Mouse (Mus musculus) macrophage (primary cell): ENCODE results near the gene Hoxd12. TPM values are rescaled to one million over a fixed set of nuclear protein-coding genes. Genes with fewer than 3 reads are reported as not detected.

Experiments used
- H3K27ac ChIP-seq: fragments of 350-480 bp; formaldehyde crosslinking; 2 replicates; pipeline ENCODE4 v1.9.0; 2021
- H3K36me3 ChIP-seq: fragments of 350-480 bp; formaldehyde crosslinking; 2 replicates; pipeline ENCODE4 v1.9.0; 2021; ENCODE audit errors: inconsistent target
- H3K4me3 ChIP-seq: fragments of 350-480 bp; formaldehyde crosslinking; 2 replicates; pipeline ENCODE4 v1.9.0; 2021; ENCODE audit errors: inconsistent target
- H3K79me2 ChIP-seq: fragments of 350-480 bp; formaldehyde crosslinking; 2 replicates; pipeline ENCODE4 v1.9.0; 2021; ENCODE audit errors: inconsistent target
- WGBS: methylation state at CpG from one replicate; pipeline ENCODE4 v1.1.7; 2026; ENCODE audit warnings: inconsistent platforms; ENCODE audit not compliant: missing documents; 5-methylcytosine and 5-hydroxymethylcytosine counted together
- polyA plus RNA-seq: library from polyadenylated mRNA; stranded (reverse); fragments of 250-400 nt; gene quantifications from 3 replicates; pipeline ENCODE4 v1.2.4, GENCODE M21; 2018; ENCODE audit warnings: inconsistent platforms

The Hoxd12 gene
- polyA plus RNA-seq, 1 experiment from 2014 or later: not detected

DNA sequence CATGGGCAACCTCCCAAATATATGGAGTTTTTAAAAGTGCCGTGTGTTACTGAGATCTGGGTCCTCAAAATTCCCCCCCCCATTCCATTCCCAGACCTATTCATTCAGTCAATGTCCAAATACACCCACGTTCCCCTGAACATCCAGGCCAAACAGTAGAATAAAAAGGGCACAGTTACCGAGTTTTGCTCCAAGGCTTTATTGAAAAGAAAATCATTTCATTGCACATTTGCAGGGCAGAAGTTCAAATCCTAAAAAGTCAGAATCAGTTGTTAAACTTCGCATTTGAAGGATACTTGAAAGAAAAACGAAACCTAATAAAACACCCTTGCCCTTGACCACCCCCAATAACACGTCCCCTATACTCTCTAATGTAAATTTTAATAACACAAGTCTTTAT is 28.0 kb downstream of the Hoxd12 start:
- no peak overlapping the region for H3K27ac ChIP-seq

DNA sequence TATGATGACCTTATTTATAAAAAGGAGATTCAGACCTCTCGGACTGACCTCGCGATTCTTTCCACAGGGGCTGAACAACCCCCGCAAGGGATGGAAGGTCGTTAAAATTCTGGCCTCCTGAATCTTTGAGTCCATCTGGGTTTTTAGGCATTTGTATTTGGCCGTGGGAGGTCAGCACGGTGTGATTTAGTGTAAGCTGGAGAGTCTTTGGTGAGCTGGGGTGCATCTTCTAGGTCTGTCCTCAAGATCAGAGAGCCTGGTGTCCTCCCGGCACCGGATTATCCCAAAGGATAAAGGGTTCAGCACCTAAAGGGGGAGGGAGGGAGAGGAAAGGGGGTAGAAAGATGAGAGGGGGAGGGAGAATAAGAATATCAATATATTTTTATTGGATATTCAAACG is 28.5 kb downstream of the Hoxd12 start:
- Histone ChIP-seq H3K36me3 (no peaks in the 10 kb centered on the region), H3K4me3 (no peak overlapping the region), H3K79me2 (no peaks in the 10 kb centered on the region), H3K27ac (no peak overlapping the region)
- WGBS: 26% methylated on average over 9 of the region's 10 CpGs

More for the DNA sequence above, 28.0 kb downstream of the Hoxd12 start:
- Histone ChIP-seq H3K79me2 (no peaks in the 10 kb centered on the region), H3K36me3 (no peaks in the 10 kb centered on the region), H3K4me3 (no peak overlapping the region)
- 49% methylated on average over 6 of the region's 6 CpGs for WGBS

- Histone ChIP-seq H3K79me2 (no peaks in the 10 kb centered on the region), H3K4me3 (no peak overlapping the region), H3K36me3 (no peaks in the 10 kb centered on the region), H3K27ac (no peak overlapping the region)
- WGBS: 12% methylated on average over 26 of the region's 26 CpGs
These were observed 29.0 kb downstream of the Hoxd12 start for GRCm38 (mm10) chr2:74703720-74704392.

DNA sequence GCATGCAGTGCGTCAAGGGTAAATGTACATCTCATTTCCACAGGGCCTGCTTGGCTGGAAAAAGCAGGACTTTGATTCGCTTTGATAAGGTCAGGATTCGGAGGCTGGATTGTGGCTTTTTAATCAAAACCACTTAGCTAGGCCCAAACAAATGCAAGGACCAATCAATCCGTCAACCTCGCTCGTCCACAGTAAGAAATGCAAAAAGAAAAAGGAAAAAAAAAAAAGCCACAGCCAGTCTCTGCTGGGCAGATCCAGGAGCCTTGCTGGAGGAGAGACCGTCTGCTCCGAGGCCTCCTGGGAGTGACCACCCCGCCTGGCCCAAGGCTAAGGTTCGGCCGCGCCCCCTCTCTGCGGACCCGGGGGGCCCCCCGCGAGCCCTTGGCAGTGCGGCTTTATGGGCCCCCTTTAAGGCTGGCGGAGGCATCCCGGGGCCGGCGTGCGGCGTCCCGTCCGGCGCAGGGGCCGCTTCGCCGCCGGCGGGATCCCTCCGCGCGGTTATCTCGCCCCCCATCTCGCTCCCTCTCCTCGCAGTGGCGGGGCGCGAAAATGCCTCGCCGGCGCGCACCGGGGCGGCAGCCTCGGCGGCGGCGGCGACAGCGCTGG is 29.7 kb downstream of the Hoxd12 start, which contains the start of gene Hoxd8:
TSS of gene Hoxd8 (plus strand) at position 223 of the 606 bp plus-strand sequence.
- no peak within 1 kb of the TSS for H3K4me3 ChIP-seq
- WGBS: 7% methylated on average over 43 of the region's 52 CpGs

GRCm38 (mm10) chr2:74704999-74705466 is 30.2 kb downstream of the Hoxd12 start:
- Histone ChIP-seq H3K36me3 (no peaks in the 10 kb centered on the region), H3K4me3 (no peak overlapping the region), H3K27ac (no peak overlapping the region), H3K79me2 (no peaks in the 10 kb centered on the region)
- WGBS: under 1% methylated on average over 59 of the region's 66 CpGs

More for the DNA sequence above, 29.7 kb downstream of the Hoxd12 start, which contains the start of gene Hoxd8:
- no peaks in the 10 kb centered on the region for H3K36me3 ChIP-seq
- H3K79me2 ChIP-seq: no peaks in the 10 kb centered on the region
- H3K27ac ChIP-seq: no peak within 1 kb of the TSS

DNA sequence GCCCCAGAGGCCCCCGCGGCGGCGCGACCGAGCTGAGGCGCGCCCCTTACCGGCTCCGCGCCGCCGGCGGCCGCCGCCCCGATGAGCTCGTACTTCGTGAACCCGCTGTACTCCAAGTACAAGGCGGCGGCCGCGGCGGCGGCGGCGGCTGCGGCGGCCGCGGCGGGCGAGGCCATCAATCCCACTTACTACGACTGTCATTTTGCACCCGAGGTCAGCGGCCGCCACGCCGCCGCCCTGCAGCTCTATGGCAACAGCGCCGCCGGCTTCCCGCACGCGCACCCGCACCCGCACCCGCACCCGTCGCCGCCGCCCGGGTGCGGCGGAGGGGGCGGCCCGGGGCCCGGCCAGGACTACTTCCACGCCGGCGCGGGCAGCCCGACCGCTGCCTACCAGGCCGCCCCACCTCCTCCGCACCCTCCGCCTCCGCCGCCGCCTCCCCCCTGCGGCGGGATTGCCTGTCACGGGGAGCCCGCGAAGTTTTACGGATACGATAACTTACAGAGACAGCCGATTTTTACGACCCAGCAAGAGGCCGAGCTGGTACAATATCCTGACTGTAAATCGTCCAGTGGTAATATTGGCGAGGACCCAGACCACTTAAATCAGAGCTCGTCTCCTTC is 30.8 kb downstream of the Hoxd12 start:
- Histone ChIP-seq H3K27ac (no peak overlapping the region), H3K4me3 (no peak overlapping the region), H3K36me3 (no peaks in the 10 kb centered on the region), H3K79me2 (no peaks in the 10 kb centered on the region)
- WGBS: 1% methylated on average over 71 of the region's 85 CpGs

DNA sequence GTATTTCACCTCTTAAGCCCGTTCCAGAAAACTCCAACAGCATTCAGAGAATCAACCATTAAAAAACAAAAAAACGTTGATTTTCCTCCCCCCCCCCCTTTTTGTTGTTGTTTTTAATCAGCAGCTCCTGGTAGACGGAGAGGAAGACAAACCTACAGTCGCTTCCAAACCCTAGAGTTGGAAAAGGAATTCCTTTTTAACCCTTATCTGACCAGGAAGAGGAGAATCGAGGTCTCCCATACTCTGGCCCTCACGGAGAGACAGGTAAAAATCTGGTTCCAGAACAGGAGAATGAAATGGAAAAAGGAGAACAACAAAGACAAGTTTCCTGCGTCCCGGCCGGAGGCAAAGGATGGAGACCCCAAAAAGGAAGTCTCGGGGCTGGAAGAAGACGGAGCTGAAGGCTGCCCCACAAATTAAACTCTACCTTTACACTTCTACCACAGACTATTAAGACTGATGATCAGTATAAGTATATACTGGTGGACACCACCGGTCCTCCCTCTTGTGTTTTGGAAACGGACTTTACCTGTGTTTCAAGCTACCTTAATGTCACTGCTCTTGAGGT is 31.7 kb downstream of the Hoxd12 start:
- Histone ChIP-seq H3K4me3 (no peak overlapping the region), H3K36me3 (no peaks in the 10 kb centered on the region), H3K27ac (no peak overlapping the region), H3K79me2 (no peaks in the 10 kb centered on the region)
- WGBS: 16% methylated on average over 12 of the region's 13 CpGs

DNA sequence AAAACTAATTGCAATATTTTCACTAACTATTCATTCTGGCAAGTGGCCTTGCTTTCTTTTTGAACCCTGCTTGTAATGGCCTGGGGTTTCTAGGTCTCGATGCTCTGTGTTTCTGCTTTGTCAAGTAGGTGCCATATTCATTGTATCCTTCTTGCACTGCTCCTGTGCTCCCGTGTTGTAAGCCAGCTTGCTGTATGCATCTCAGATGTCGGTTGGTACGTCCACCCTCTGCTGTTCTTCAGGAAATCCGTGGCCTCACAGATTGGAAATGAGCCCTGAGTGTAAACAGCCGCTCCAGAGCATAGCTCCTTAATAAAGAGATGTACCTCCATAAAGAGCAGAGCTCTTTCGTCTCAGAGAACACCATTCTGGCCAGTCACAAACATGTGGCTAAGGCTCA is 32.8 kb downstream of the Hoxd12 start:
- H3K36me3 ChIP-seq: no peaks in the 10 kb centered on the region
- no peak overlapping the region for H3K4me3 ChIP-seq
- WGBS: 32% methylated on average over 7 of the region's 7 CpGs
- H3K79me2 ChIP-seq: no peaks in the 10 kb centered on the region
- H3K27ac ChIP-seq: no peak overlapping the region

GRCm38 (mm10) chr2:74708676-74709075 is 33.9 kb downstream of the Hoxd12 start:
- Histone ChIP-seq H3K4me3 (no peak overlapping the region), H3K36me3 (no peaks in the 10 kb centered on the region), H3K79me2 (no peaks in the 10 kb centered on the region), H3K27ac (no peak overlapping the region)
- 60% methylated on average over 4 of the region's 4 CpGs for WGBS

- 28% methylated on average over 5 of the region's 5 CpGs for WGBS
- Histone ChIP-seq H3K27ac (no peak overlapping the region), H3K36me3 (no peaks in the 10 kb centered on the region), H3K79me2 (no peaks in the 10 kb centered on the region), H3K4me3 (no peak overlapping the region)
These were observed 34.9 kb downstream of the Hoxd12 start for GRCm38 (mm10) chr2:74709465-74710419.

- Histone ChIP-seq H3K27ac (no peak overlapping the region), H3K79me2 (no peaks in the 10 kb centered on the region), H3K4me3 (no peak overlapping the region), H3K36me3 (no peaks in the 10 kb centered on the region)
- WGBS: 12% methylated on average over 15 of the region's 16 CpGs
These were observed 36.2 kb downstream of the Hoxd12 start for GRCm38 (mm10) chr2:74710929-74711543.

GRCm38 (mm10) chr2:74711721-74712621 is 37.2 kb downstream of the Hoxd12 start, which contains the start of the genes Hoxd3 and Hoxd4:
Gene Hoxd3 (plus strand): TSS chr2:74711927.
Gene Hoxd4 (plus strand): TSS chr2:74711929.
- Histone ChIP-seq H3K79me2 (no peaks in the 10 kb centered on the region), H3K36me3 (no peaks in the 10 kb centered on the region), H3K4me3 (no peak within 1 kb of the TSS), H3K27ac (no peak within 1 kb of the TSS)
- 4% methylated on average over 65 of the region's 65 CpGs for WGBS
